Mouse (Mus musculus) forebrain, embryonic 12.5 days (tissue): Measurements from ENCODE around the gene Fgf2. TPM values are rescaled to one million over a fixed set of nuclear protein-coding genes. Genes with fewer than 3 reads are reported as not detected.

ENCODE experiments used
- ATAC-seq: fragments of 200-750 bp; cut with Nextera tagmentation; 2 replicates; pipeline ENCODE4 v1.8.0; 2017; ENCODE audit warnings: moderate TSS enrichment; ENCODE audit not compliant: low FRiP score
- H3K27ac ChIP-seq: fragments of 300-500 bp; sonication (generic); 2 replicates; pipeline ENCODE4 v1.5.1; 2016; ENCODE audit warnings: mild to moderate bottlenecking
- H3K27me3 ChIP-seq: fragments of 300-500 bp; sonication (generic); 2 replicates; pipeline ENCODE4 v1.6.1; 2016; ENCODE audit warnings: mild to moderate bottlenecking
- H3K36me3 ChIP-seq: fragments of 300-500 bp; sonication (generic); replicated peaks from 2 replicates; pipeline ENCODE4 v1.6.1; 2016; ENCODE audit warnings: mild to moderate bottlenecking
- H3K4me1 ChIP-seq: fragments of 300-500 bp; sonication (generic); 2 replicates; pipeline ENCODE4 v1.6.1; 2016
- H3K4me2 ChIP-seq: fragments of 300-500 bp; sonication (generic); 2 replicates; pipeline ENCODE4 v1.6.1; 2016; ENCODE audit warnings: mild to moderate bottlenecking, moderate library complexity
- H3K4me3 ChIP-seq: fragments of 300-500 bp; sonication (generic); replicated peaks from 2 replicates; pipeline ENCODE4 v1.5.1; 2016; ENCODE audit warnings: mild to moderate bottlenecking
- H3K9ac ChIP-seq: fragments of 300-500 bp; sonication (generic); 2 replicates; pipeline ENCODE4 v1.6.1; 2016; ENCODE audit warnings: mild to moderate bottlenecking
- H3K9me3 ChIP-seq: fragments of 300-500 bp; sonication (generic); 2 replicates; pipeline ENCODE4 v1.6.1; 2016
- WGBS: fragments of 180-500 bp; shearing (Covaris S2); methylation state at CpG from one replicate; pipeline ENCODE4 v1.1.7; 2016; 5-methylcytosine and 5-hydroxymethylcytosine counted together
- polyA plus RNA-seq: library from polyadenylated mRNA; unstranded; fragments of >200 nt; fragmentation: Nextera tagmentation; extraction: Ambion mirVana; gene quantifications from 2 replicates; pipeline ENCODE4 v1.2.1, GENCODE M21; 2016

The Fgf2 gene
- polyA plus RNA-seq, 1 experiment from 2014 or later, result 0.66 TPM

GRCm38 (mm10) chr3:37426069-37426468 is 77.9 kb downstream of the Fgf2 start:
- Histone ChIP-seq H3K27me3 (no peaks in the 10 kb centered on the region), H3K36me3 (peaks cover 8% of the 10 kb centered on the region), H3K9ac (no peak overlapping the region), H3K4me3 (no peak overlapping the region), H3K4me2 (no peak overlapping the region), H3K27ac (no peak overlapping the region), H3K9me3 (no peaks in the 10 kb centered on the region), H3K4me1 (peaks cover 4% of the 10 kb centered on the region)
- no peak for ATAC-seq
- 96% methylated on average over 3 of the region's 3 CpGs for WGBS

- no peaks in the 10 kb centered on the region for H3K9me3 ChIP-seq
- ATAC-seq, result no peak
- no peak overlapping the region for H3K9ac ChIP-seq
- H3K4me2 ChIP-seq, result no peak overlapping the region
- H3K4me3 ChIP-seq, result no peak overlapping the region
- peaks cover 8% of the 10 kb centered on the region for H3K36me3 ChIP-seq
- H3K27me3 ChIP-seq, result no peaks in the 10 kb centered on the region
- H3K4me1 ChIP-seq, result no peaks in the 10 kb centered on the region
- H3K27ac ChIP-seq, result no peak overlapping the region
Measured at GRCm38 (mm10) chr3:37430359-37430758, 82.2 kb downstream of the Fgf2 start.

GRCm38 (mm10) chr3:37439770-37440169 is 91.6 kb downstream of the Fgf2 start:
- Histone ChIP-seq H3K9ac (no peak overlapping the region), H3K4me2 (no peak overlapping the region), H3K9me3 (no peaks in the 10 kb centered on the region), H3K27ac (no peak overlapping the region), H3K4me1 (no peaks in the 10 kb centered on the region), H3K4me3 (no peak overlapping the region), H3K27me3 (no peaks in the 10 kb centered on the region), H3K36me3 (peaks cover 35% of the 10 kb centered on the region)
- whole genome bisulfite sequencing, result 83% methylated on average over 1 of the region's 1 CpGs
- no peak for ATAC-seq

- H3K36me3 ChIP-seq, result peaks cover 24% of the 10 kb centered on the region
- no peak overlapping the region for H3K27ac ChIP-seq
- no peaks in the 10 kb centered on the region for H3K4me1 ChIP-seq
- no peak for ATAC-seq
- H3K9ac ChIP-seq, result no peak overlapping the region
- no peaks in the 10 kb centered on the region for H3K9me3 ChIP-seq
- 97% methylated on average over 2 of the region's 2 CpGs for WGBS
- H3K27me3 ChIP-seq, result no peaks in the 10 kb centered on the region
- H3K4me2 ChIP-seq, result no peak overlapping the region
- H3K4me3 ChIP-seq, result no peak overlapping the region
Measured at GRCm38 (mm10) chr3:37443409-37443808, 95.3 kb downstream of the Fgf2 start.

GRCm38 (mm10) chr3:37455992-37456391 is 107.8 kb downstream of the Fgf2 start:
- ATAC-seq, result no peak
- 94% methylated on average over 1 of the region's 1 CpGs for WGBS

More at GRCm38 (mm10) chr3:37455992-37456391, 107.8 kb downstream of the Fgf2 start:
- no peak overlapping the region for H3K4me2 ChIP-seq
- H3K9ac ChIP-seq, result no peak overlapping the region
- no peak overlapping the region for H3K4me3 ChIP-seq
- no peak overlapping the region for H3K27ac ChIP-seq
- H3K36me3 ChIP-seq, result peaks cover 7% of the 10 kb centered on the region; the same call in 1 of the 2 replicates
- H3K4me1 ChIP-seq, result no peaks in the 10 kb centered on the region
- no peaks in the 10 kb centered on the region for H3K27me3 ChIP-seq
- no peaks in the 10 kb centered on the region for H3K9me3 ChIP-seq

Other genes with a start within 250 kb of the Fgf2 start
- gene Il2, start 222.4 kb upstream of the Fgf2 start, polyA plus RNA-seq, result 0.50 and 0.77 TPM in 2 replicates
- not detected in 2 replicates for gene Il21, start 115.7 kb upstream of the Fgf2 start, polyA plus RNA-seq
- gene Bbs12, start 35.8 kb upstream of the Fgf2 start, polyA plus RNA-seq, result 7.1 and 8.0 TPM in 2 replicates
- gene Cetn4, start 35.6 kb upstream of the Fgf2 start, polyA plus RNA-seq, result 2.1 and 2.9 TPM in 2 replicates
- 44.8 and 48.9 TPM in 2 replicates for gene Spata5, start 71.5 kb downstream of the Fgf2 start, polyA plus RNA-seq
- gene Nudt6, start 71.9 kb downstream of the Fgf2 start, polyA plus RNA-seq, result 3.2 and 3.3 TPM in 2 replicates